9 mouse cellular contexts compared by ENCODE assay signal in genomic region chr1:100556937-100557336, GRCm38 (mm10).
A peak's percentile ranks its signal among the peaks of the same experiment; 100 is the strongest.
DNase-seq lines count a peak whose midpoint lies in the region; ATAC-seq and TF ChIP-seq lines count a peak whose summit lies in the region.
"Had no signal": no experiment of that assay in that cellular context is flagged by ENCODE, and none has a peak within 500 bp of the region (broad histone marks: within the 10 kb centered on the region; RNA-seq: fewer than 3 reads in every experiment).

No protein-coding gene starts in this region.

- TF ChIP-seq POLR2A in testis, adult 2 months (IDR thresholded peaks at IDR 0.05; ENCODE audit: control insufficient read depth, low read depth, low read length), result no peak

- no peak for ATAC-seq in midbrain, postnatal 0 days (ENCODE audit: low FRiP score)
- no peak for ATAC-seq in granulocyte monocyte progenitor cell, adult 5-6 weeks (replicated peaks; ENCODE audit: poor library complexity, severe bottlenecking)

- intact Hi-C loops in gastrocnemius, postnatal 14 days (cut with DNase I; ENCODE audit: low total_unique reads), result no loop called here

- no peak overlapping the region for H3K27ac ChIP-seq in testis, adult 2 months (ENCODE audit: control insufficient read depth, insufficient read depth, low read depth, low read length)
- no peak overlapping the region for H3K27ac ChIP-seq in midbrain, postnatal 0 days (ENCODE audit: low read depth, low read length)
- H3K27ac ChIP-seq: lung, embryonic 15.5 days had no signal

- TF ChIP-seq CTCF in testis, adult 2 months (IDR thresholded peaks at IDR 0.05; ENCODE audit: control insufficient read depth, insufficient read depth, insufficient replicate concordance, low read depth, low read length), result peak; percentile 41; the same call in 1 of the 2 replicates
- peak; percentile 35 for TF ChIP-seq CTCF in midbrain, postnatal 0 days (IDR thresholded peaks at IDR 0.05)

- no peaks in the 10 kb centered on the region for H3K36me3 ChIP-seq in testis, adult 2 months (ENCODE audit: control insufficient read depth, insufficient read depth, low read length)
- H3K36me3 ChIP-seq in midbrain, postnatal 0 days (ENCODE audit: insufficient read depth, low read length), result no peaks in the 10 kb centered on the region
- H3K36me3 ChIP-seq: lung, embryonic 15.5 days had no signal

- H3K4me2 ChIP-seq in midbrain, postnatal 0 days (ENCODE audit: low read depth, low read length, poor library complexity, severe bottlenecking), result no peak overlapping the region
- H3K4me2 ChIP-seq: lung, embryonic 15.5 days had no signal

- H3K4me3 ChIP-seq in testis, adult 2 months (ENCODE audit: control insufficient read depth, low read depth, low read length), result no peak overlapping the region
- no peak overlapping the region for H3K4me3 ChIP-seq in midbrain, postnatal 0 days (ENCODE audit: low read depth, low read length)
- H3K4me3 ChIP-seq: lung, embryonic 15.5 days had no signal

- no peaks in the 10 kb centered on the region for H3K9me3 ChIP-seq in midbrain, postnatal 0 days (ENCODE audit: low read length)
- H3K9me3 ChIP-seq: lung, embryonic 15.5 days had no signal

- peak; percentile 4 for DNase-seq in gastrocnemius, postnatal 14 days
- DNase-seq in gastrocnemius, adult 18-20 months (ENCODE audit: low spot score), result no peak
- no peak for DNase-seq in testis, postnatal 14 days (ENCODE audit: low spot score)
- DNase-seq in frontal cortex, postnatal 36 days (ENCODE audit: low spot score in 2 of 2), result peak; percentile 5 to 28
- DNase-seq in midbrain, postnatal 0 days (ENCODE audit: low spot score), result no peak
- DNase-seq in lung, postnatal 14 days, result no peak

- 31% methylated on average over 2 of the region's 2 CpGs for WGBS in midbrain, postnatal 0 days

- no peaks in the 10 kb centered on the region for H3K27me3 ChIP-seq in testis, adult 2 months (ENCODE audit: control insufficient read depth, insufficient read depth, low read length)
- H3K27me3 ChIP-seq in midbrain, postnatal 0 days (ENCODE audit: insufficient read depth, low read length), result no peaks in the 10 kb centered on the region
- H3K27me3 ChIP-seq: lung, embryonic 15.5 days had no signal

- H3K4me1 ChIP-seq in testis, adult 2 months (ENCODE audit: control insufficient read depth, insufficient read depth, low read length), result no peaks in the 10 kb centered on the region
- no peaks in the 10 kb centered on the region for H3K4me1 ChIP-seq in midbrain, postnatal 0 days (ENCODE audit: insufficient read depth, low read length)
- H3K4me1 ChIP-seq: lung, embryonic 15.5 days had no signal

- H3K9ac ChIP-seq in midbrain, postnatal 0 days (replicated peaks; ENCODE audit: low read length, poor library complexity, severe bottlenecking), result no peak overlapping the region
- H3K9ac ChIP-seq: lung, embryonic 15.5 days had no signal

Comparison
In these comparisons a context has a peak if more than half of its experiments do, and no peak if none do; other contexts are left out.
1. DNase-seq: peak in gastrocnemius, postnatal 14 days (single experiment) and frontal cortex, postnatal 36 days (2 of 2); none in gastrocnemius, adult 18-20 months (single experiment), testis, postnatal 14 days (single experiment), midbrain, postnatal 0 days (single experiment) and lung, postnatal 14 days (single experiment).